In genomic region chr1:30778374-30779005, GRCm38 (mm10) we compare ENCODE assay signal across 8 mouse cellular contexts.
DNase-seq lines count a peak whose midpoint lies in the region; ATAC-seq lines count a peak whose summit lies in the region.

No protein-coding gene starts in this region.

- ATAC-seq in heart, embryonic 13.5 days (ENCODE audit: extremely low read depth, insufficient number of reproducible peaks, low FRiP score, low TSS enrichment), result no peak
- ATAC-seq in midbrain, embryonic 16.5 days, result no peak

- H3K36me3 ChIP-seq in heart, embryonic 13.5 days, result no peaks in the 10 kb centered on the region
- no peaks in the 10 kb centered on the region for H3K36me3 ChIP-seq in midbrain, embryonic 16.5 days (ENCODE audit: control insufficient read depth, insufficient read depth, low read length)

- 0 out of 2 replicates have a peak, but pooled peaks cover 3% of the 10 kb centered on the region for H3K4me1 ChIP-seq in heart, embryonic 13.5 days
- H3K4me1 ChIP-seq in midbrain, embryonic 16.5 days (ENCODE audit: control insufficient read depth, insufficient read depth, low read length), result no peaks in the 10 kb centered on the region

- H3K27me3 ChIP-seq in heart, embryonic 13.5 days (replicated peaks), result no peaks in the 10 kb centered on the region
- no peaks in the 10 kb centered on the region for H3K27me3 ChIP-seq in midbrain, embryonic 16.5 days (ENCODE audit: control insufficient read depth, insufficient read depth, low read depth, low read length)

- DNase-seq in right cerebral cortex, postnatal 4 days, result peak; percentile 29
- DNase-seq in right cerebral cortex, postnatal 25 days, result no peak
- DNase-seq in brain, adult 2 months (ENCODE audit: low read depth, low spot score), result peak; percentile 58
- DNase-seq in large intestine, adult 2 months (ENCODE audit: low read depth, low spot score), result peak; percentile 11
- no peak for DNase-seq in right cerebral cortex, adult 18-20 months
- no peak for DNase-seq in frontal cortex, postnatal 36 days (ENCODE audit: low spot score in 2 of 2)

- no peaks in the 10 kb centered on the region for H3K9me3 ChIP-seq in heart, embryonic 13.5 days
- H3K9me3 ChIP-seq in midbrain, embryonic 16.5 days (replicated peaks; ENCODE audit: control insufficient read depth, low read length, poor library complexity, severe bottlenecking), result no peaks in the 10 kb centered on the region

- peak overlapping the region; percentile 69 for H3K9ac ChIP-seq in heart, embryonic 13.5 days
- H3K9ac ChIP-seq in midbrain, embryonic 16.5 days (ENCODE audit: low read depth, low read length), result no peak overlapping the region

- peak overlapping the region; percentile 52 for H3K4me2 ChIP-seq in heart, embryonic 13.5 days
- H3K4me2 ChIP-seq in midbrain, embryonic 16.5 days (ENCODE audit: low read length), result peak overlapping the region; percentile 39

- no peak overlapping the region for H3K27ac ChIP-seq in heart, embryonic 13.5 days (replicated peaks)
- H3K27ac ChIP-seq in midbrain, embryonic 16.5 days (ENCODE audit: low read length), result no peak overlapping the region

- 16% methylated on average over 14 of the region's 14 CpGs for WGBS in heart, embryonic 13.5 days
- 10% methylated on average over 14 of the region's 14 CpGs for WGBS in large intestine, adult 2 months
- WGBS in midbrain, embryonic 16.5 days, result 20% methylated on average over 14 of the region's 14 CpGs

- H3K4me3 ChIP-seq in heart, embryonic 13.5 days, result no peak overlapping the region
- 0 out of 2 replicates have a peak overlapping the region, but pooled peaks have one; percentile 9 for H3K4me3 ChIP-seq in midbrain, embryonic 16.5 days (ENCODE audit: low read depth, low read length)

Comparison
In these comparisons a context has a peak if more than half of its experiments do, and no peak if none do; other contexts are left out.
1. DNase-seq: peak in right cerebral cortex, postnatal 4 days (single experiment), brain, adult 2 months (single experiment) and large intestine, adult 2 months (single experiment); none in right cerebral cortex, postnatal 25 days (single experiment), right cerebral cortex, adult 18-20 months (single experiment) and frontal cortex, postnatal 36 days (0 of 2).